Comparison of ENCODE assay signal across 26 mouse cellular contexts in genomic region chr16:43408622-43409021, GRCm38 (mm10).
DNase-seq lines count a peak whose midpoint lies in the region; ATAC-seq and TF ChIP-seq lines count a peak whose summit lies in the region.
"Had no signal": no experiment of that assay in that cellular context is flagged by ENCODE, and none has a peak within 500 bp of the region (broad histone marks: within the 10 kb centered on the region; RNA-seq: fewer than 3 reads in every experiment).

No protein-coding gene starts in this region.

- no peak for TF ChIP-seq RAD21 in CH12.LX (IDR thresholded peaks at IDR 0.05; ENCODE audit: low read depth, low read length)

- no peaks in the 10 kb centered on the region for H3K27me3 ChIP-seq in forebrain, embryonic 14.5 days (replicated peaks; ENCODE audit: control insufficient read depth, insufficient read depth, low read length)
- no peaks in the 10 kb centered on the region for H3K27me3 ChIP-seq in forebrain, embryonic 12.5 days
- H3K27me3 ChIP-seq in hindbrain, embryonic 13.5 days, result no peaks in the 10 kb centered on the region
- H3K27me3 ChIP-seq in hindbrain, postnatal 0 days (ENCODE audit: insufficient read depth, low read length), result no peaks in the 10 kb centered on the region
- H3K27me3 ChIP-seq in CH12.LX (replicated peaks), result no peaks in the 10 kb centered on the region
- H3K27me3 ChIP-seq in neural tube, embryonic 14.5 days (ENCODE audit: control insufficient read depth, insufficient read depth, low read length), result no peaks in the 10 kb centered on the region
- H3K27me3 ChIP-seq: embryonic facial prominence, embryonic 12.5 days; heart, embryonic 13.5 days; hindbrain, embryonic 15.5 days; liver, embryonic 12.5 days; midbrain, embryonic 12.5 days; Patski; stomach, embryonic 15.5 days had no signal

- H3K4me2 ChIP-seq in forebrain, embryonic 14.5 days (ENCODE audit: low read length), result no peak overlapping the region
- no peak overlapping the region for H3K4me2 ChIP-seq in forebrain, embryonic 12.5 days
- H3K4me2 ChIP-seq in hindbrain, embryonic 13.5 days, result no peak overlapping the region
- H3K4me2 ChIP-seq in hindbrain, postnatal 0 days (ENCODE audit: low read depth, low read length), result no peak overlapping the region
- no peak overlapping the region; the same call in 1 of the 2 replicates for H3K4me2 ChIP-seq in CH12.LX (ENCODE audit: insufficient read depth, low read depth, poor library complexity, severe bottlenecking)
- H3K4me2 ChIP-seq in neural tube, embryonic 14.5 days (ENCODE audit: low read depth, low read length), result no peak overlapping the region
- H3K4me2 ChIP-seq: embryonic facial prominence, embryonic 12.5 days; heart, embryonic 13.5 days; hindbrain, embryonic 15.5 days; liver, embryonic 12.5 days; midbrain, embryonic 12.5 days; stomach, embryonic 15.5 days had no signal

- H3K27ac ChIP-seq in forebrain, embryonic 14.5 days (ENCODE audit: low read depth, low read length), result peak overlapping the region; percentile 28; the same call in 1 of the 2 replicates
- H3K27ac ChIP-seq in forebrain, embryonic 12.5 days, result no peak overlapping the region
- 0 out of 2 replicates have a peak overlapping the region, but pooled peaks have one; percentile 30 for H3K27ac ChIP-seq in hindbrain, embryonic 13.5 days
- no peak overlapping the region for H3K27ac ChIP-seq in hindbrain, postnatal 0 days
- peak overlapping the region; percentile 17 for H3K27ac ChIP-seq in CH12.LX (ENCODE audit: insufficient read depth, low read depth)
- H3K27ac ChIP-seq in neural tube, embryonic 14.5 days (ENCODE audit: low read depth, low read length), result no peak overlapping the region
- H3K27ac ChIP-seq: embryonic facial prominence, embryonic 12.5 days; heart, embryonic 13.5 days; hindbrain, embryonic 15.5 days; liver, embryonic 12.5 days; midbrain, embryonic 12.5 days; stomach, embryonic 15.5 days had no signal

- no peak for TF ChIP-seq CTCF in hindbrain, postnatal 0 days (IDR thresholded peaks at IDR 0.05; ENCODE audit: low read depth)
- no peak for TF ChIP-seq CTCF in CH12.LX (conservative IDR thresholded peaks at IDR 0.05 in 1 of 2, IDR thresholded peaks at IDR 0.05 in 1 of 2; ENCODE audit: low read depth in 2 of 2, low read length in 2 of 2)

- H3K36me3 ChIP-seq in forebrain, embryonic 14.5 days (ENCODE audit: control insufficient read depth, insufficient read depth, low read length), result no peaks in the 10 kb centered on the region
- no peaks in the 10 kb centered on the region for H3K36me3 ChIP-seq in forebrain, embryonic 12.5 days (replicated peaks)
- no peaks in the 10 kb centered on the region for H3K36me3 ChIP-seq in hindbrain, embryonic 13.5 days
- H3K36me3 ChIP-seq in hindbrain, postnatal 0 days (ENCODE audit: insufficient read depth, low read length), result no peaks in the 10 kb centered on the region
- peaks cover 0 to 2% of the 10 kb centered on the region in 2 experiments for H3K36me3 ChIP-seq in CH12.LX (replicated peaks in 1 of 2; ENCODE audit: control insufficient read depth in 1 of 2, insufficient read depth in 1 of 2, low read length in 1 of 2)
- no peaks in the 10 kb centered on the region for H3K36me3 ChIP-seq in neural tube, embryonic 14.5 days (ENCODE audit: control insufficient read depth, insufficient read depth, low read length)
- H3K36me3 ChIP-seq: embryonic facial prominence, embryonic 12.5 days; heart, embryonic 13.5 days; hindbrain, embryonic 15.5 days; liver, embryonic 12.5 days; midbrain, embryonic 12.5 days; stomach, embryonic 15.5 days had no signal

- H3K4me3 ChIP-seq in forebrain, embryonic 14.5 days (ENCODE audit: low read depth, low read length), result no peak overlapping the region
- no peak overlapping the region for H3K4me3 ChIP-seq in forebrain, embryonic 12.5 days (replicated peaks)
- no peak overlapping the region for H3K4me3 ChIP-seq in hindbrain, embryonic 13.5 days
- no peak overlapping the region for H3K4me3 ChIP-seq in hindbrain, postnatal 0 days (ENCODE audit: low read length)
- H3K4me3 ChIP-seq in CH12.LX (replicated peaks in 1 of 3; ENCODE audit: low read depth in 2 of 3, low read length in 2 of 3, poor library complexity in 1 of 3), result no peak overlapping the region
- H3K4me3 ChIP-seq in neural tube, embryonic 14.5 days (ENCODE audit: low read depth, low read length), result no peak overlapping the region
- H3K4me3 ChIP-seq: embryonic facial prominence, embryonic 12.5 days; heart, embryonic 13.5 days; hindbrain, embryonic 15.5 days; liver, embryonic 12.5 days; midbrain, embryonic 12.5 days; myocyte; stomach, embryonic 15.5 days had no signal

- 72% methylated on average over 5 of the region's 5 CpGs for WGBS in forebrain, embryonic 14.5 days
- WGBS in forebrain, embryonic 12.5 days, result 85% methylated on average over 5 of the region's 5 CpGs
- 80% methylated on average over 5 of the region's 5 CpGs for WGBS in hindbrain, embryonic 13.5 days
- WGBS in hindbrain, postnatal 0 days, result 82% methylated on average over 5 of the region's 5 CpGs
- WGBS in neural tube, embryonic 14.5 days, result 56% methylated on average over 5 of the region's 5 CpGs

- ATAC-seq in forebrain, embryonic 14.5 days, result no peak
- no peak for ATAC-seq in forebrain, embryonic 12.5 days (ENCODE audit: low FRiP score)
- ATAC-seq in hindbrain, embryonic 13.5 days (ENCODE audit: low FRiP score), result no peak
- no peak for ATAC-seq in hindbrain, postnatal 0 days
- ATAC-seq in neural tube, embryonic 14.5 days (ENCODE audit: low read depth), result peak; percentile 70; the same call in 1 of the 2 replicates
- ATAC-seq: liver, embryonic 12.5 days; liver, postnatal 0 days; Patski had no signal

- dilution Hi-C loops in CH12.LX (cut with MboI; ENCODE audit: extremely low pct_ligation_motif_present, extremely low pct_unique_long_range_greater_than_20kb, low sequenced_read_pairs), result no loop called here

- in situ Hi-C loops in CH12.LX (cut with MboI; ENCODE audit: low pct_ligation_motif_present, low pct_unique_long_range_greater_than_20kb, low sequenced_read_pairs), result no loop called here

- H3K9ac ChIP-seq in forebrain, embryonic 14.5 days (ENCODE audit: low read length), result no peak overlapping the region
- no peak overlapping the region for H3K9ac ChIP-seq in forebrain, embryonic 12.5 days
- H3K9ac ChIP-seq in hindbrain, embryonic 13.5 days, result no peak overlapping the region
- H3K9ac ChIP-seq in hindbrain, postnatal 0 days (replicated peaks; ENCODE audit: low read length), result no peak overlapping the region
- H3K9ac ChIP-seq in CH12.LX (ENCODE audit: insufficient read depth, low read depth), result no peak overlapping the region
- H3K9ac ChIP-seq in neural tube, embryonic 14.5 days (replicated peaks; ENCODE audit: low read depth, low read length), result no peak overlapping the region
- H3K9ac ChIP-seq: embryonic facial prominence, embryonic 12.5 days; heart, embryonic 13.5 days; hindbrain, embryonic 15.5 days; liver, embryonic 12.5 days; liver, postnatal 0 days; midbrain, embryonic 12.5 days; stomach, embryonic 15.5 days had no signal

- H3K79me2 ChIP-seq in CH12.LX (replicated peaks; ENCODE audit: control insufficient read depth, extremely low read depth, insufficient read depth, poor library complexity, severe bottlenecking), result peaks cover 22% of the 10 kb centered on the region

- H3K9me3 ChIP-seq in forebrain, embryonic 14.5 days (replicated peaks; ENCODE audit: control insufficient read depth, low read length), result no peaks in the 10 kb centered on the region
- H3K9me3 ChIP-seq in forebrain, embryonic 12.5 days, result no peaks in the 10 kb centered on the region
- H3K9me3 ChIP-seq in hindbrain, embryonic 13.5 days, result no peaks in the 10 kb centered on the region
- H3K9me3 ChIP-seq in hindbrain, postnatal 0 days (ENCODE audit: low read length), result no peaks in the 10 kb centered on the region
- H3K9me3 ChIP-seq in CH12.LX (replicated peaks; ENCODE audit: low read length), result no peaks in the 10 kb centered on the region
- no peaks in the 10 kb centered on the region for H3K9me3 ChIP-seq in neural tube, embryonic 14.5 days (ENCODE audit: control insufficient read depth, low read length)
- H3K9me3 ChIP-seq: embryonic facial prominence, embryonic 12.5 days; heart, embryonic 13.5 days; hindbrain, embryonic 15.5 days; liver, embryonic 12.5 days; midbrain, embryonic 12.5 days; stomach, embryonic 15.5 days had no signal

- DNase-seq in forebrain, embryonic 14.5 days (ENCODE audit: low spot score), result no peak
- no peak for DNase-seq in hindbrain, postnatal 0 days (ENCODE audit: low spot score)
- no peak for DNase-seq in CH12.LX (ENCODE audit: extremely low read depth)
- no peak for DNase-seq in embryo, embryonic 9.5 days (ENCODE audit: extremely low spot score)
- DNase-seq: adrenal gland, postnatal 10 days; cerebellum, adult 11 months; cerebellum, adult 9-10 months; cerebellum, postnatal 36 days; gastrocnemius, postnatal 10 days; heart, postnatal 10 days; kidney, adult 18-20 months; kidney, postnatal 10 days; liver, postnatal 0 days; right cerebral cortex, postnatal 25 days; thymus, postnatal 14 days had no signal

- H3K4me1 ChIP-seq in forebrain, embryonic 14.5 days (ENCODE audit: control insufficient read depth, insufficient read depth, low read length), result peaks cover 22% of the 10 kb centered on the region
- peaks cover 21% of the 10 kb centered on the region for H3K4me1 ChIP-seq in forebrain, embryonic 12.5 days
- peaks cover 20% of the 10 kb centered on the region for H3K4me1 ChIP-seq in hindbrain, embryonic 13.5 days (replicated peaks)
- H3K4me1 ChIP-seq in hindbrain, postnatal 0 days (ENCODE audit: insufficient read depth, low read length), result no peaks in the 10 kb centered on the region
- H3K4me1 ChIP-seq in CH12.LX (ENCODE audit: control insufficient read depth in 1 of 2, insufficient read depth in 2 of 2), result peaks cover 18 to 87% of the 10 kb centered on the region in 2 experiments
- H3K4me1 ChIP-seq in neural tube, embryonic 14.5 days (ENCODE audit: control insufficient read depth, insufficient read depth, low read length), result peaks cover 12% of the 10 kb centered on the region
- H3K4me1 ChIP-seq: liver, embryonic 12.5 days; stomach, embryonic 15.5 days had no signal

- TF ChIP-seq POLR2A in CH12.LX (IDR thresholded peaks at IDR 0.05; ENCODE audit: low read depth, low read length), result no peak

- no peak for TF ChIP-seq EP300 in CH12.LX (IDR thresholded peaks at IDR 0.05; ENCODE audit: low read length)

TF ChIP-seq in CH12.LX, 34 proteins besides CTCF, POLR2A, EP300 and RAD21:
- TF ChIP-seq MAZ (IDR thresholded peaks at IDR 0.05; ENCODE audit: low read depth, low read length), result no peak
- no peak for TF ChIP-seq ZMIZ1 (IDR thresholded peaks at IDR 0.05; ENCODE audit: low read depth, low read length)
- no peak for TF ChIP-seq ETS1 (conservative IDR thresholded peaks at IDR 0.05; ENCODE audit: low read depth, low read length)
- TF ChIP-seq CHD1 (IDR thresholded peaks at IDR 0.05; ENCODE audit: low read depth, low read length), result no peak
- no peak for TF ChIP-seq BHLHE40 (IDR thresholded peaks at IDR 0.05; ENCODE audit: low read depth, low read length)
- no peak for TF ChIP-seq PAX5 (IDR thresholded peaks at IDR 0.05; ENCODE audit: low read length)
- TF ChIP-seq USF1 (IDR thresholded peaks at IDR 0.05; ENCODE audit: low read depth, low read length), result no peak
- TF ChIP-seq RCOR1 (conservative IDR thresholded peaks at IDR 0.05; ENCODE audit: low read depth, low read length), result no peak
- TF ChIP-seq HCFC1 (IDR thresholded peaks at IDR 0.05; ENCODE audit: low read depth, low read length), result no peak
- TF ChIP-seq TBP (conservative IDR thresholded peaks at IDR 0.05; ENCODE audit: low read depth, low read length), result no peak

Comparison
In these comparisons a context has a peak if more than half of its experiments do, and no peak if none do; other contexts are left out.
1. H3K27ac ChIP-seq: peak in forebrain, embryonic 14.5 days (single experiment), hindbrain, embryonic 13.5 days (single experiment) and CH12.LX (single experiment); none in forebrain, embryonic 12.5 days (single experiment), hindbrain, postnatal 0 days (single experiment) and neural tube, embryonic 14.5 days (single experiment).